Mouse (Mus musculus): ENCODE data around the gene Ccdc187.

DNA sequence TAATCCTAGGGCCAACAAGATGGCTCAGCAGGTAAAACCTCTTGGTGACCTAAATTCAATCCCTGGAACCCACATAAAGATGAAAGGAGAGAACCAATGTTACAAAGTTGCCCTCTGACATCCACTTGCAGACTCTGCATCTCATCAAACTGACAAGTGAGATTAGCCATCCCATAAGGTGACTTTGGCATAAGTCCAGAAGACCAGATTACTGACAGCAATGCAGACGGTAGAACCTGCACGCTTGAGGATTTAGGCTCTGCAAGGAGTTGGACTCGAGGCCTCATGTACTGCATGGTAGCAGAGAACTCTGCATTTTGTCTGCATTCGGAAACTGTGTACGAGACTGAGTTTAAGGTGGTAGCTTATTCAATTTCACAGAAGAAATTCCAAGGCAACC is 4.2 kb downstream of the Ccdc187 start:
- no peak for TF ChIP-seq CTCF (IDR thresholded peaks at IDR 0.05; ENCODE audit: control insufficient read depth, insufficient read depth, insufficient read length)
- no peak for TF ChIP-seq CEBPB (IDR thresholded peaks at IDR 0.05; ENCODE audit: low read depth)
- no peak for TF ChIP-seq FOSL1 (IDR thresholded peaks at IDR 0.05; ENCODE audit: insufficient read depth, low read length, poor library complexity, severe bottlenecking)

Data from C2C12 (cell line).